Mouse (Mus musculus) midbrain, embryonic 16.5 days (tissue): ENCODE data around the gene Akr1b10. TPM values are rescaled to one million over a fixed set of nuclear protein-coding genes. Genes with fewer than 3 reads are reported as not detected.
"Not testable (repeated sequence)": the region's sequence is repeated elsewhere in the genome, so short reads cannot be mapped to it uniquely, and the experiment has no call there.

Source experiments
- ATAC-seq: fragments of 200-750 bp; cut with Nextera tagmentation; 2 replicates; pipeline ENCODE4 v1.8.0; 2017; ENCODE audit warnings: moderate TSS enrichment
- H3K27ac ChIP-seq: fragments of 300-500 bp; sonication (generic); 2 replicates; pipeline ENCODE4 v1.5.1; 2014; ENCODE audit warnings: mild to moderate bottlenecking, low read length, mixed read lengths
- H3K27me3 ChIP-seq: fragments of 300-500 bp; sonication (generic); 2 replicates; pipeline ENCODE4 v1.6.1; 2014; ENCODE audit warnings: low read depth, low read length, mixed read lengths; ENCODE audit not compliant: control insufficient read depth, insufficient read depth
- H3K36me3 ChIP-seq: fragments of 300-500 bp; sonication (generic); 2 replicates; pipeline ENCODE4 v1.6.1; 2014; ENCODE audit warnings: mild to moderate bottlenecking, low read length, moderate library complexity, mixed read lengths; ENCODE audit not compliant: control insufficient read depth, insufficient read depth
- H3K4me1 ChIP-seq: fragments of 300-500 bp; sonication (generic); 2 replicates; pipeline ENCODE4 v1.6.1; 2014; ENCODE audit warnings: mild to moderate bottlenecking, low read length, mixed read lengths; ENCODE audit not compliant: control insufficient read depth, insufficient read depth
- H3K4me2 ChIP-seq: fragments of 300-500 bp; sonication (generic); 2 replicates; pipeline ENCODE4 v1.6.1; 2014; ENCODE audit warnings: mild to moderate bottlenecking, low read length, mixed read lengths
- H3K4me3 ChIP-seq: fragments of 300-500 bp; sonication (generic); 2 replicates; pipeline ENCODE4 v1.5.1; 2014; ENCODE audit warnings: low read depth, mild to moderate bottlenecking, low read length, moderate library complexity, mixed read lengths
- H3K9ac ChIP-seq: fragments of 300-500 bp; sonication (generic); 2 replicates; pipeline ENCODE4 v1.6.1; 2014; ENCODE audit warnings: low read depth, low read length, mixed read lengths
- H3K9me3 ChIP-seq: fragments of 300-500 bp; sonication (generic); replicated peaks from 2 replicates; pipeline ENCODE4 v1.6.1; 2014; ENCODE audit warnings: mild to moderate bottlenecking, low read length, mixed read lengths; ENCODE audit not compliant: control insufficient read depth, poor library complexity, severe bottlenecking
- WGBS: fragments of 180-500 bp; shearing (Covaris S2); extraction: QIAGEN DNeasy Blood & Tissue Kit; methylation state at CpG from one replicate; pipeline ENCODE4 v1.1.7; 2014; 5-methylcytosine and 5-hydroxymethylcytosine counted together
- polyA plus RNA-seq: library from polyadenylated mRNA; unstranded; fragments of >200 nt; fragmentation: Nextera tagmentation; extraction: Ambion mirVana; gene quantifications from 2 replicates; pipeline ENCODE4 v1.2.1, GENCODE M21; 2015

Akr1b10 gene
- polyA plus RNA-seq, 1 experiment from 2014 or later: 11.9 TPM

GRCm38 (mm10) chr6:34395897-34396296 is 11.9 kb downstream of the Akr1b10 start:
- Histone ChIP-seq H3K4me1 (no peaks in the 10 kb centered on the region), H3K4me3 (no peak overlapping the region), H3K36me3 (peaks cover 2% of the 10 kb centered on the region), H3K4me2 (no peak overlapping the region), H3K27me3 (no peaks in the 10 kb centered on the region), H3K9me3 (peaks cover 6% of the 10 kb centered on the region), H3K27ac (no peak overlapping the region), H3K9ac (no peak overlapping the region)
- ATAC-seq: no peak
- 85% methylated on average over 5 of the region's 5 CpGs for WGBS

- Histone ChIP-seq H3K36me3 (no peaks in the 10 kb centered on the region), H3K4me3 (no peak overlapping the region), H3K4me2 (no peak overlapping the region), H3K4me1 (no peaks in the 10 kb centered on the region), H3K27ac (no peak overlapping the region), H3K9ac (no peak overlapping the region), H3K9me3 (no peaks in the 10 kb centered on the region), H3K27me3 (no peaks in the 10 kb centered on the region)
- 89% methylated on average over 6 of the region's 6 CpGs for WGBS
- ATAC-seq: no peak
Observed at GRCm38 (mm10) chr6:34398431-34398830, 14.4 kb downstream of the Akr1b10 start.

GRCm38 (mm10) chr6:34399606-34400220 is 15.7 kb downstream of the Akr1b10 start:
- no peak overlapping the region for H3K27ac ChIP-seq
- no peaks in the 10 kb centered on the region for H3K36me3 ChIP-seq
- H3K9me3 ChIP-seq: no peaks in the 10 kb centered on the region
- no peaks in the 10 kb centered on the region for H3K4me1 ChIP-seq
- no peak overlapping the region for H3K9ac ChIP-seq
- no peak for ATAC-seq
- WGBS: 86% methylated on average over 13 of the region's 13 CpGs
- H3K27me3 ChIP-seq: no peaks in the 10 kb centered on the region
- H3K4me2 ChIP-seq: no peak overlapping the region
- H3K4me3 ChIP-seq: no peak overlapping the region

- no peak for ATAC-seq
- Histone ChIP-seq H3K36me3 (no peaks in the 10 kb centered on the region), H3K9me3 (no peaks in the 10 kb centered on the region), H3K27ac (no peak overlapping the region), H3K4me1 (no peaks in the 10 kb centered on the region), H3K27me3 (no peaks in the 10 kb centered on the region), H3K4me2 (no peak overlapping the region), H3K9ac (no peak overlapping the region), H3K4me3 (no peak overlapping the region)
- WGBS: 85% methylated on average over 2 of the region's 2 CpGs
Observed at GRCm38 (mm10) chr6:34400696-34401095, 16.7 kb downstream of the Akr1b10 start.

GRCm38 (mm10) chr6:34406746-34407145 is 22.7 kb downstream of the Akr1b10 start:
- Histone ChIP-seq H3K27ac (no peak overlapping the region), H3K36me3 (no peaks in the 10 kb centered on the region), H3K4me1 (no peaks in the 10 kb centered on the region), H3K4me3 (no peak overlapping the region), H3K9me3 (no peaks in the 10 kb centered on the region), H3K27me3 (no peaks in the 10 kb centered on the region), H3K9ac (no peak overlapping the region), H3K4me2 (no peak overlapping the region)
- WGBS: 93% methylated on average over 4 of the region's 4 CpGs
- ATAC-seq: no peak

- Histone ChIP-seq H3K4me2 (no peak overlapping the region), H3K36me3 (no peaks in the 10 kb centered on the region), H3K9ac (no peak overlapping the region), H3K27me3 (no peaks in the 10 kb centered on the region), H3K4me3 (no peak overlapping the region), H3K4me1 (no peaks in the 10 kb centered on the region), H3K27ac (no peak overlapping the region), H3K9me3 (no peaks in the 10 kb centered on the region)
- no peak for ATAC-seq
- WGBS: 85% methylated on average over 10 of the region's 10 CpGs
Observed at GRCm38 (mm10) chr6:34407403-34407802, 23.4 kb downstream of the Akr1b10 start.

GRCm38 (mm10) chr6:34412023-34412422 is 28.0 kb downstream of the Akr1b10 start, which contains the start of gene Akr1b7:
Akr1b7 (plus strand) TSS chr6:34412334.
- WGBS: 86% methylated on average over 6 of the region's 6 CpGs
- Histone ChIP-seq H3K4me2 (no peak within 1 kb of the TSS), H3K27me3 (no peaks in the 10 kb centered on the region), H3K4me1 (no peaks in the 10 kb centered on the region), H3K9me3 (no peaks in the 10 kb centered on the region), H3K4me3 (no peak within 1 kb of the TSS), H3K27ac (no peak within 1 kb of the TSS), H3K36me3 (no peaks in the 10 kb centered on the region), H3K9ac (no peak within 1 kb of the TSS)
- no peak for ATAC-seq

GRCm38 (mm10) chr6:34412688-34413087 is 28.7 kb downstream of the Akr1b10 start:
- H3K4me1 ChIP-seq: no peaks in the 10 kb centered on the region
- no peak for ATAC-seq
- WGBS: 72% methylated on average over 1 of the region's 1 CpGs
- H3K27ac ChIP-seq: no peak overlapping the region
- no peaks in the 10 kb centered on the region for H3K9me3 ChIP-seq
- H3K4me3 ChIP-seq: no peak overlapping the region
- no peaks in the 10 kb centered on the region for H3K36me3 ChIP-seq
- H3K27me3 ChIP-seq: no peaks in the 10 kb centered on the region
- H3K4me2 ChIP-seq: no peak overlapping the region
- H3K9ac ChIP-seq: no peak overlapping the region

- WGBS: 75% methylated on average over 1 of the region's 1 CpGs
- not testable (repeated sequence) for H3K36me3 ChIP-seq, H3K27me3 ChIP-seq, ATAC-seq, H3K4me1 ChIP-seq, H3K4me3 ChIP-seq, H3K4me2 ChIP-seq, H3K9me3 ChIP-seq, H3K9ac ChIP-seq, H3K27ac ChIP-seq
Observed at GRCm38 (mm10) chr6:34413386-34413785, 29.4 kb downstream of the Akr1b10 start.
